Mouse (Mus musculus) embryonic facial prominence, embryonic 11.5 days (tissue): ENCODE measurements around the gene Dspp. TPM values are rescaled to one million over a fixed set of nuclear protein-coding genes. Genes with fewer than 3 reads are reported as not detected.

Source experiments
- ATAC-seq: fragments of 200-750 bp; cut with Nextera tagmentation; replicated peaks from 2 replicates; pipeline ENCODE4 v1.8.0; 2017; ENCODE audit warnings: low read depth; ENCODE audit not compliant: insufficient number of reproducible peaks, low FRiP score, low TSS enrichment
- DNase-seq: peaks from one replicate; pipeline ENCODE4 v3.0.0-alpha.2; 2015; ENCODE audit warnings: low spot score
- H3K27ac ChIP-seq: fragments of 300-500 bp; sonication (generic); replicated peaks from 2 replicates; pipeline ENCODE4 v1.5.1; 2014; ENCODE audit warnings: mild to moderate bottlenecking, low read depth, low read length, control low read depth
- H3K27me3 ChIP-seq: fragments of 300-500 bp; sonication (generic); 2 replicates; pipeline ENCODE4 v1.6.1; 2014; ENCODE audit warnings: mild to moderate bottlenecking, low read length, moderate library complexity, mixed read lengths; ENCODE audit not compliant: control insufficient read depth, insufficient read depth
- H3K36me3 ChIP-seq: fragments of 300-500 bp; sonication (generic); replicated peaks from 2 replicates; pipeline ENCODE4 v1.6.1; 2014; ENCODE audit warnings: low read depth, mild to moderate bottlenecking, low read length, moderate library complexity, mixed read lengths; ENCODE audit not compliant: control insufficient read depth, insufficient read depth
- H3K4me1 ChIP-seq: fragments of 300-500 bp; sonication (generic); 2 replicates; pipeline ENCODE4 v1.6.1; 2014; ENCODE audit warnings: low read length, mixed read lengths; ENCODE audit not compliant: control insufficient read depth, insufficient read depth
- H3K4me2 ChIP-seq: fragments of 300-500 bp; sonication (generic); 2 replicates; pipeline ENCODE4 v1.6.1; 2014; ENCODE audit warnings: low read depth, mild to moderate bottlenecking, control low read depth, low read length, moderate library complexity
- H3K4me3 ChIP-seq: fragments of 300-500 bp; sonication (generic); 2 replicates; pipeline ENCODE4 v1.5.1; 2014; ENCODE audit warnings: low read depth, low read length, control low read depth
- H3K9ac ChIP-seq: fragments of 300-500 bp; sonication (generic); replicated peaks from 2 replicates; pipeline ENCODE4 v1.6.1; 2014; ENCODE audit warnings: mild to moderate bottlenecking, control low read depth, low read length
- H3K9me3 ChIP-seq: fragments of 300-500 bp; sonication (generic); replicated peaks from 2 replicates; pipeline ENCODE4 v1.6.1; 2016; ENCODE audit warnings: mild to moderate bottlenecking, low read length, inconsistent platforms, mixed read lengths; ENCODE audit not compliant: control insufficient read depth
- WGBS: fragments of 180-500 bp; shearing (Covaris S2); extraction: QIAGEN DNeasy Blood & Tissue Kit; methylation state at CpG from one replicate; pipeline ENCODE4 v1.1.7; 2014; 5-methylcytosine and 5-hydroxymethylcytosine counted together
- polyA plus RNA-seq: library from polyadenylated mRNA; unstranded; fragments of >200 nt; fragmentation: Nextera tagmentation; extraction: Ambion mirVana; gene quantifications from 2 replicates; pipeline ENCODE4 v1.2.1, GENCODE M21; 2014

Gene Dspp
- polyA plus RNA-seq, 1 experiment from 2014 or later: not detected

GRCm38 (mm10) chr5:104161390-104161789 is 9.1 kb upstream of the Dspp start:
- Histone ChIP-seq H3K36me3 (no peaks in the 10 kb centered on the region), H3K27me3 (no peaks in the 10 kb centered on the region), H3K9me3 (no peaks in the 10 kb centered on the region), H3K9ac (no peak overlapping the region), H3K4me1 (no peaks in the 10 kb centered on the region), H3K4me2 (no peak overlapping the region), H3K4me3 (no peak overlapping the region), H3K27ac (no peak overlapping the region)
- 86% methylated on average over 1 of the region's 1 CpGs for WGBS
- ATAC-seq (no peak), DNase-seq (no peak)

DNA sequence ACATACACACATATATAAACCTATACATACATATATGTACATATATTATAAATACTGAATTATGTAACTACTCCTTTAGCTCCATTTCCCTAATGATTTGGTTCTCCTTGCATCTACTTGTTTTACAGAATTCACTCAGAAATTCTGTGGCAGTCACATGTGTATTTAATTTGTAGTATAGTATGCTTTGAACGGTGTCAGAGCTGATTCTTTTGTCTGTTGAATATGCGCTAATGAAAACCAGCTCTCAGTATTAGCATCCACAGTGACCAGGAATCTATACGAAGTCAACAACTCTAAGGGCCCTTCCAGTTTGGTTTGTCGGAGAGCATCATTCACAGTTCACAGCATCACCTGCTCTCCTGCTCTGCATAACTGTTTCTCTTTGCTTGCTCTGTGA is 7.0 kb upstream of the Dspp start:
- H3K27ac ChIP-seq: no peak overlapping the region
- ATAC-seq: no peak
- no peaks in the 10 kb centered on the region for H3K27me3 ChIP-seq
- no peak overlapping the region for H3K4me3 ChIP-seq
- no peak overlapping the region for H3K4me2 ChIP-seq
- H3K4me1 ChIP-seq: no peaks in the 10 kb centered on the region
- H3K9ac ChIP-seq: no peak overlapping the region
- DNase-seq: peak; percentile 57
- H3K9me3 ChIP-seq: no peaks in the 10 kb centered on the region
- no peaks in the 10 kb centered on the region for H3K36me3 ChIP-seq
- 54% methylated on average over 4 of the region's 4 CpGs for WGBS

- DNase-seq (no peak), ATAC-seq (no peak)
- Histone ChIP-seq H3K27me3 (no peaks in the 10 kb centered on the region), H3K9me3 (no peaks in the 10 kb centered on the region), H3K4me3 (no peak overlapping the region), H3K4me1 (no peaks in the 10 kb centered on the region), H3K36me3 (no peaks in the 10 kb centered on the region), H3K27ac (no peak overlapping the region), H3K4me2 (no peak overlapping the region), H3K9ac (no peak overlapping the region)
- 80% methylated on average over 6 of the region's 6 CpGs for WGBS
These were observed 2.6 kb downstream of the Dspp start for GRCm38 (mm10) chr5:104173094-104173493.

GRCm38 (mm10) chr5:104183743-104184142 is 13.2 kb downstream of the Dspp start:
- H3K4me1 ChIP-seq: no peaks in the 10 kb centered on the region
- no peak for ATAC-seq
- WGBS: 81% methylated on average over 1 of the region's 1 CpGs

GRCm38 (mm10) chr5:104187281-104187680 is 16.8 kb downstream of the Dspp start:
- DNase-seq: no peak
- WGBS: 83% methylated on average over 3 of the region's 3 CpGs
- H3K9me3 ChIP-seq: no peaks in the 10 kb centered on the region
- H3K4me2 ChIP-seq: no peak overlapping the region
- H3K4me1 ChIP-seq: no peaks in the 10 kb centered on the region
- H3K9ac ChIP-seq: no peak overlapping the region
- no peak overlapping the region for H3K4me3 ChIP-seq
- H3K36me3 ChIP-seq: no peaks in the 10 kb centered on the region
- no peak overlapping the region for H3K27ac ChIP-seq
- no peak for ATAC-seq
- no peaks in the 10 kb centered on the region for H3K27me3 ChIP-seq

More at GRCm38 (mm10) chr5:104183743-104184142, 13.2 kb downstream of the Dspp start:
- no peaks in the 10 kb centered on the region for H3K27me3 ChIP-seq
- H3K9me3 ChIP-seq: no peaks in the 10 kb centered on the region
- no peak overlapping the region for H3K27ac ChIP-seq
- H3K9ac ChIP-seq: no peak overlapping the region
- DNase-seq: no peak
- no peaks in the 10 kb centered on the region for H3K36me3 ChIP-seq
- no peak overlapping the region for H3K4me2 ChIP-seq
- no peak overlapping the region for H3K4me3 ChIP-seq

GRCm38 (mm10) chr5:104195086-104195485 is 24.6 kb downstream of the Dspp start:
- DNase-seq (no peak), ATAC-seq (no peak)
- H3K4me3 ChIP-seq: no peak overlapping the region
- H3K27ac ChIP-seq: no peak overlapping the region
- H3K36me3 ChIP-seq: no peaks in the 10 kb centered on the region
- no peak overlapping the region for H3K9ac ChIP-seq
- WGBS: 77% methylated on average over 1 of the region's 1 CpGs
- no peaks in the 10 kb centered on the region for H3K27me3 ChIP-seq
- no peaks in the 10 kb centered on the region for H3K9me3 ChIP-seq
- no peaks in the 10 kb centered on the region for H3K4me1 ChIP-seq
- no peak overlapping the region for H3K4me2 ChIP-seq

DNA sequence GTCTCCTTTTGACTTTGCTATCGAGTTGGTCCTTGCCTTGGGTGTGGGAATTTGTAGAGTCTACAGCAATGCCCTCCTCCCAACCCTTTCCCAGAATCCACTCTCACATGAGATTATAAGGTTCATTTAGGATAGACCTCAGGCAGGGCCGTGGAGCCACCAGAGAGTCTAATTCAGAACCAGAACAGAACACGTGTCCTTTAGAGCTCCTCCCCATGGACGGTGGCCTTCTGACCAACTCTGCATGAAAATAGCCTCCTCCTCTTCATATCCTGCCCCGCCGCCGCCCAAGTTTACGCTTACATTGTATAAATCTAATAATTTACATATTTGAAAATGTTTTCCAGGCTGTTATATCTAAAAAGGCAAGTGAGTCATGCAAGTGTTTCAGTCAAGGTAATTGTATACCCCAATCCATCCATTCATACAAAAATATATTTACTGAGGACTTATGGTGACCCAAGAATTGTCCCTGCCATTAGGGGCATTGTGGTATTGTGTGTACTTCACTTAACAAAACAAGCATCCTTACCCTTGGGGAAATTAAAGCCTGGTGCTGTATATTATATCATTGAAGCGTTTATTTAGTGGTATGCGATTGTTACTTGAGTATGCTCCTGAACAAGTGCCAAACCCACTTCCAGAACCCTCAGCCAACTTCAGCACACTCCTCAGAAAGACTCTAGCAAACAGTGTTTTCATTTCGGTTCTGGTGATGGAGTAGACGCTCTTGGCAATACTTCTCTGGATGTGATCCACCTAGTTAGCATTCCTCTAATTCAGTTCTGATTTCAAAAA is 30.8 kb downstream of the Dspp start:
- H3K4me1 ChIP-seq: no peaks in the 10 kb centered on the region
- no peaks in the 10 kb centered on the region for H3K27me3 ChIP-seq
- no peaks in the 10 kb centered on the region for H3K9me3 ChIP-seq
- no peaks in the 10 kb centered on the region for H3K36me3 ChIP-seq
- H3K27ac ChIP-seq: no peak overlapping the region
- no peak for DNase-seq
- H3K4me2 ChIP-seq: no peak overlapping the region
- 89% methylated on average over 12 of the region's 12 CpGs for WGBS
- ATAC-seq: no peak
- H3K9ac ChIP-seq: no peak overlapping the region
- H3K4me3 ChIP-seq: no peak overlapping the region

DNA sequence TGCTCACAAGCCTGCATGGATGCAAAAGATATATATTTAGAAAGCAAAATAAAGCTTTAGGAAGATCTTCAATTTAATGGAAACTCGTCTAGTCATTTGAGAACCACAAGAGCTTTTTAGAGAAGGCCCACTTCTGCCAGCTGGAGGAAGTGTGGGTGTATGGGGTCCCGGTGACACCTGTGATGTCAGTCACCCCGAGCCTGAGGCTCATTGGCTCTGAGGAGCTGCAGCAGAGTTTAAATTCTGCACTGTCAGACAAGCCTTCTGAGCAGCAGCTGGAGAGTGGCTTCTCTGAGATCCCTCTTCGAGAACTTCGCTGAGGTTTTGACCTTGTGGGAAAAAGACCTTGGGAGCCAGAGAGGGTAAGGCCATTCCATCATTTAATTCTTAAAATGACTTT is 31.8 kb downstream of the Dspp start, which contains the start of gene Dmp1:
Gene Dmp1 (plus strand): TSS at position 263 of the 400 bp plus-strand sequence.
- Histone ChIP-seq H3K9ac (no peak within 1 kb of the TSS), H3K4me1 (no peaks in the 10 kb centered on the region), H3K27me3 (no peaks in the 10 kb centered on the region), H3K36me3 (no peaks in the 10 kb centered on the region), H3K27ac (no peak within 1 kb of the TSS), H3K4me2 (no peak within 1 kb of the TSS), H3K9me3 (no peaks in the 10 kb centered on the region), H3K4me3 (no peak within 1 kb of the TSS)
- ATAC-seq (no peak), DNase-seq (no peak)
- 73% methylated on average over 5 of the region's 5 CpGs for WGBS
